Mouse (Mus musculus) NIH3T3 (cell line): ENCODE data around the gene Chrm1.

Source experiments
- DNase-seq: peaks from one replicate; pipeline ENCODE4 v3.0.0-alpha.2; 2012; ENCODE audit warnings: low read depth

Chrm1 gene

GRCm38 (mm10) chr19:8663360-8663839 is at the start of gene Chrm1:
Gene Chrm1 (plus strand): TSS chr19:8663789.
- DNase-seq: no peak

- no peak for DNase-seq
Observed at GRCm38 (mm10) chr19:8614343-8614742, 49.2 kb upstream of the Chrm1 start.

GRCm38 (mm10) chr19:8616314-8616713 is 47.3 kb upstream of the Chrm1 start:
- no peak for DNase-seq

GRCm38 (mm10) chr19:8617904-8618303 is 45.7 kb upstream of the Chrm1 start, which contains the start of gene Slc22a6:
Gene Slc22a6 (plus strand): TSS chr19:8618039.
- no peak for DNase-seq

- no peak for DNase-seq
Observed at GRCm38 (mm10) chr19:8621098-8621497, 42.5 kb upstream of the Chrm1 start.

GRCm38 (mm10) chr19:8630249-8630648 is 33.3 kb upstream of the Chrm1 start:
- DNase-seq: no peak

GRCm38 (mm10) chr19:8630826-8631225 is 32.8 kb upstream of the Chrm1 start:
- DNase-seq: no peak

- no peak for DNase-seq
Observed at GRCm38 (mm10) chr19:8632029-8632428, 31.6 kb upstream of the Chrm1 start.

- no peak for DNase-seq
Observed at GRCm38 (mm10) chr19:8642086-8642485, 21.5 kb upstream of the Chrm1 start.

- DNase-seq: no peak
Observed at GRCm38 (mm10) chr19:8646393-8646792, 17.2 kb upstream of the Chrm1 start.

- no peak for DNase-seq
Observed at GRCm38 (mm10) chr19:8655833-8656232, 7.8 kb upstream of the Chrm1 start.

- no peak for DNase-seq
Observed at GRCm38 (mm10) chr19:8656341-8656740, 7.2 kb upstream of the Chrm1 start.

GRCm38 (mm10) chr19:8661821-8662307 is 1.7 kb upstream of the Chrm1 start:
- no peak for DNase-seq

- DNase-seq: peak; percentile 41
Observed at GRCm38 (mm10) chr19:8662337-8662736, 1.3 kb upstream of the Chrm1 start.

- DNase-seq: no peak
Observed at GRCm38 (mm10) chr19:8663911-8664421, 377 bp downstream of the Chrm1 start.

GRCm38 (mm10) chr19:8664859-8665258 is 1.3 kb downstream of the Chrm1 start:
- no peak for DNase-seq

- DNase-seq: no peak
Observed at GRCm38 (mm10) chr19:8665746-8666145, 2.2 kb downstream of the Chrm1 start.

GRCm38 (mm10) chr19:8672859-8673258 is 9.3 kb downstream of the Chrm1 start:
- no peak for DNase-seq

GRCm38 (mm10) chr19:8673336-8674063 is 9.9 kb downstream of the Chrm1 start:
- no peak for DNase-seq

GRCm38 (mm10) chr19:8679031-8679779 is 15.6 kb downstream of the Chrm1 start:
- DNase-seq: no peak

GRCm38 (mm10) chr19:8681633-8682362 is 18.2 kb downstream of the Chrm1 start:
- DNase-seq: no peak

- DNase-seq: peak; percentile 95
Observed at GRCm38 (mm10) chr19:8682996-8683395, 19.4 kb downstream of the Chrm1 start.
